Mouse (Mus musculus) heart, postnatal 0 days (tissue): ENCODE results near the gene Vwa5b2.

ENCODE experiments used
- CTCF ChIP-seq: IDR thresholded peaks from 2 replicates; pipeline ENCODE4 v1.5.1; 2016; ENCODE audit warnings: antibody characterized with exemption, control low read depth, low read depth
- EP300 ChIP-seq: IDR thresholded peaks from 2 replicates; pipeline ENCODE4 v1.6.1; 2016; ENCODE audit warnings: antibody characterized with exemption, low read depth

GRCm38 (mm10) chr16:20638367-20638766, 49.1 kb downstream of the Vwa5b2 start:
- no peak for TF ChIP-seq CTCF
- TF ChIP-seq EP300: no peak
